Mouse (Mus musculus): ENCODE data around the gene Gm7233.
"Not testable (repeated sequence)": the region's sequence is repeated elsewhere in the genome, so short reads cannot be mapped to it uniquely, and the experiment has no call there.

Gm7233 gene

DNA sequence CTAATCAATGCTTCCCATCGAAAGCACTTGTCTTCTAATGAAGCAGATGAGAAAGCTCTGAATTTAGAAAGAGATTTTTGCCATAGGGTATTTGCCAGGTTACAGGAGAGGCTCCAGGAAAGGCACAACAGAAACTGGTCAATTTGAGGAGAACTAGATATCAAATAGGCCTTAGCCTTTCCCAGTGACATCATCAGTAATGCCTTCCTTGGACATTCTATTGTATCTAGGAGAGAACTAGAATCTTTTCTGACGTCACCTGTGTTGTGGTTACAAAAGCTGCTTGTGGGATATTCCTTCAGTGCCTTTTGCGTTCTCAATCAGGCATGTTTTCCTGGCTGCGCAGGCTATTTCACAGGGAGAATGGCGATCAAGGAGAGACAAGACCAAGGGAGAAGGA, at the start of gene Gm7233:
Gm7233 (plus strand) TSS at position 301 of the 400 bp plus-strand sequence.
- in situ Hi-C loops (cut with MboI, MseI), result not testable (repeated sequence)

DNA sequence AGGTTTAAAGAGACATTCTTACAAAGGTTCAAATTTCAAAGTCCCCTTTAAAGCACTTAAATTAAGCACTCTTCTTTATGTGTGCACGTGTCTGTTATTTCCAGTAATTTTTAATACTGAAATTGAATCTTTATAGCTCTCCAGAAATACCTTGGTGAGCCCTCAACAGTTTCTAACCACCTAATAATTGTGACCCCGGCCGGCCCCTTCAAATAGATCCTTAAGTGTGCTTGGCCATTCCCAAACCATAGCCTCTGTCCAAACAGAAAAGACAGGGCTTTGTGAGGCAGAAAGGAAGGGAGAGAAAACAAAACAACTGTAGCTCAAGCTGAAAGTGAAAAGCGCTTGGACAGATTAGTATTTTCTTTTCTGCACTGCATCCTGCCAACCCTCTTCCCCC, 12.5 kb upstream of the Gm7233 start:
- in situ Hi-C loops (cut with MboI, MseI), result loop anchor here (5.0 kb wide), 1 partner anchor 80 kb away; no protein-coding TSS in a partner anchor

DNA sequence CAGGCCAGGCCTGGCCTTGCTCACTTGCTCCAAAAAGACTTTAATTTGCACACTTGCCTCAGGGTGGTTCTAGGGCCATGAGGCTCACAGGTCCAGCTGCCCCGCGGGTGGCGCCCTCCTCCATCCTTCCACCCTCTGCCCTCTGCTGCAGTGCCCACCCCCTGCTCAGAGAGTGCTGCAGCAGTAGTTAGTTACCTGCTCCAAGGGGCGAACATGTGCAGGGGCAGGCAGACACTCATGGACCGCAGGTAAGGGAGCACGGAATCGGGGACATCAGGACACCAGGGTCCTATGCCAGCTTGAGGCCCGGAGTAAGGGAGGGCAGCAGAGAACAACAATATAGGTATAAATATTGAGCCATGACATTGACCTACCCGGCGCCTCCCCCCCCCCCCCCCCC, 11.7 kb upstream of the Gm7233 start:
- in situ Hi-C loops (cut with MboI, MseI), result loop anchor here (5.0 kb wide), 1 partner anchor 81 kb away; no protein-coding TSS in a partner anchor

DNA sequence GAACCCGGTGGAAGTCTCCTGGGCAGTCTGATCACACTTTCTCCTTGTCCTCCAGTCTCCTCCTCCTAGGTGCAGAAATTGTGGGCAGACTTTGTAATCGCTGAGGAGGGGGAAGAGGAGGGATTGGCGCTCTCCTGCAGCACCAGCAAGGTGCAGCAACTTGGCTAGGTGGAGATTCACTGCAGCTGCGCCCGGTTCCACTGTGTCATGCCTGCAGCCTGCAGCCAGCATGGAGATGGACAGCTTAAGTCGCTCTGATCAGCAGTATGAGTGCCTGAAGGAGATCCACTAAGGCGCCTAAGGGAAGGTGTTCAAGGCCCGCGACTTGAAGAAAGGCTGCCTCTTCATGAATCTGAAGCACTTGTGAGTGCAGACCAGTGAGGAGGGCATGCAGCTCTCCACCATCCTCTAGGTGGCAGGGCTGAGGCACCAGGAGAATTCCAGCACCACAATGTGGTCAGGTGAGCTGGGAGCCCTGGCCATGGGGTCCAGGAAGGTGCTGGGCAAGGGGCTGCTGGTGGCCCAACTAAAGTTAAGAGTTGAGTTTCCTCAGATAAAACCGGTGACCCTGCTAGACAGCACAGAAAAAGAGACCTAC, 11.0 kb upstream of the Gm7233 start:
- in situ Hi-C loops (cut with MboI, MseI), result loop anchor here (5.0 kb wide), 1 partner anchor 81 kb away; no protein-coding TSS in a partner anchor

DNA sequence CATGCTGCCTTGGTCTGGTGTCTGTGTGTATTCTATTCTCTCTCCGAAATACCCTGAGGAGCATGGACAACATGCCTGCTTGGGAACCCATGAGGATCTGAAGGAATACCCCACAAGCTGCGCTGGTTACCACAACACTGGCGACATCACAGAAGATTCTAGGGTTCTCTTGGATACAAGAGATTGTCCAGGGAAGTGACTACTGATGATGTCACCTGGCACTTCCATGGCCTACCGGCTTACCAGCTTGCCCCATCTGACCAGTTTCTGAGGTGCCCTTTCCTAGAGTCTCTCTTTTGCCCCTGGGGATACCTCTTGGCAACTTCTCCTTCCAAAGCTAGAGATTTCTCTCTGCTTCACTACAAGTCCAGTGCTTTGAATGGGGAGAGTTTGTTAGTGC, 55.5 kb downstream of the Gm7233 start, which contains the start of gene Gm8122:
Gm8122 (minus strand) TSS at position 101 of the 400 bp plus-strand sequence.
- in situ Hi-C loops (cut with MboI, MseI), result not testable (repeated sequence)

Measured in T-helper 1 cell (primary cell).